Comparison of ENCODE assay signal across 8 mouse cellular contexts in genomic region chr2:30771806-30772460, GRCm38 (mm10). TPM values are rescaled to one million over a fixed set of nuclear protein-coding genes. Genes with fewer than 3 reads are reported as not detected.
DNase-seq lines count a peak whose midpoint lies in the region; ATAC-seq and TF ChIP-seq lines count a peak whose summit lies in the region.

No protein-coding gene starts in this region.

- ATAC-seq in forebrain, embryonic 12.5 days (ENCODE audit: low FRiP score): peak; percentile 57; the same call in 1 of the 2 replicates
- peak; percentile 86 for ATAC-seq in heart, postnatal 0 days (ENCODE audit: insufficient read depth, low read depth)
- peak; percentile 92 for ATAC-seq in liver, embryonic 14.5 days (ENCODE audit: insufficient read depth)
- ATAC-seq in neural tube, embryonic 11.5 days (ENCODE audit: insufficient read depth, low FRiP score, low TSS enrichment): no peak

- WGBS in forebrain, embryonic 12.5 days: 7% methylated on average over 19 of the region's 19 CpGs
- WGBS in heart, postnatal 0 days: 2% methylated on average over 19 of the region's 19 CpGs
- WGBS in liver, embryonic 14.5 days (ENCODE audit: insufficient replicate concordance): under 1% methylated on average over 19 of the region's 19 CpGs
- WGBS in neural tube, embryonic 11.5 days: 8% methylated on average over 18 of the region's 19 CpGs

- H3K4me1 ChIP-seq in E14TG2a.4 (replicated peaks; ENCODE audit: low read depth, low read length): peaks cover 82% of the 10 kb centered on the region
- H3K4me1 ChIP-seq in forebrain, embryonic 12.5 days: peaks cover 34% of the 10 kb centered on the region
- peaks cover 26% of the 10 kb centered on the region for H3K4me1 ChIP-seq in heart, postnatal 0 days (ENCODE audit: control insufficient read depth, insufficient read depth)
- H3K4me1 ChIP-seq in liver, embryonic 14.5 days (replicated peaks; ENCODE audit: control insufficient read depth in 2 of 2, insufficient read depth in 2 of 2, low read length in 1 of 2): peaks cover 44 to 55% of the 10 kb centered on the region in 2 experiments
- peaks cover 16% of the 10 kb centered on the region for H3K4me1 ChIP-seq in neural tube, embryonic 11.5 days (ENCODE audit: control insufficient read depth, insufficient read depth, low read length)
- H3K4me1 ChIP-seq in testis, adult 2 months (ENCODE audit: control insufficient read depth, insufficient read depth, low read length): peaks cover 9% of the 10 kb centered on the region

- peak; percentile 79 for DNase-seq in c-Kit-negative CD71-positive TER-119-positive erythroid progenitor cells, embryonic 14.5 days (ENCODE audit: low read depth, low spot score)
- DNase-seq in heart, postnatal 0 days (ENCODE audit: low spot score): peak; percentile 85
- peak; percentile 78 to 87 for DNase-seq in kidney, postnatal 4 days
- DNase-seq in liver, embryonic 14.5 days (ENCODE audit: low read depth in 3 of 3, low spot score in 3 of 3): peak; percentile 86 to 92 (median 91)
- DNase-seq in neural tube, embryonic 11.5 days (ENCODE audit: low spot score): peak; percentile 48

- TF ChIP-seq CTCF in E14TG2a.4 (conservative IDR thresholded peaks at IDR 0.05; ENCODE audit: low read length): no peak
- TF ChIP-seq CTCF in heart, postnatal 0 days (IDR thresholded peaks at IDR 0.05; ENCODE audit: low read depth): no peak
- no peak for TF ChIP-seq CTCF in liver, embryonic 14.5 days (IDR thresholded peaks at IDR 0.05; ENCODE audit: low read depth)
- no peak for TF ChIP-seq CTCF in testis, adult 2 months (IDR thresholded peaks at IDR 0.05; ENCODE audit: control insufficient read depth, insufficient read depth, insufficient replicate concordance, low read depth, low read length)

- TF ChIP-seq POLR2A in testis, adult 2 months (IDR thresholded peaks at IDR 0.05; ENCODE audit: control insufficient read depth, low read depth, low read length): peak; percentile 28; the same call in 1 of the 2 replicates

- peak overlapping the region; percentile 71 for H3K9ac ChIP-seq in forebrain, embryonic 12.5 days
- peak overlapping the region; percentile 66 for H3K9ac ChIP-seq in heart, postnatal 0 days (replicated peaks; ENCODE audit: low read depth, low read length)
- H3K9ac ChIP-seq in liver, embryonic 14.5 days (replicated peaks): peak overlapping the region; percentile 87
- H3K9ac ChIP-seq in neural tube, embryonic 11.5 days (ENCODE audit: low read length): peak overlapping the region; percentile 61

- no peaks in the 10 kb centered on the region for H3K9me3 ChIP-seq in E14TG2a.4 (ENCODE audit: low read length)
- H3K9me3 ChIP-seq in forebrain, embryonic 12.5 days: no peaks in the 10 kb centered on the region
- no peaks in the 10 kb centered on the region for H3K9me3 ChIP-seq in heart, postnatal 0 days (replicated peaks; ENCODE audit: control insufficient read depth, low read length)
- H3K9me3 ChIP-seq in liver, embryonic 14.5 days (ENCODE audit: control insufficient read depth, low read length): no peaks in the 10 kb centered on the region
- no peaks in the 10 kb centered on the region for H3K9me3 ChIP-seq in neural tube, embryonic 11.5 days (ENCODE audit: control insufficient read depth, low read length)

- TF ChIP-seq EP300 in heart, postnatal 0 days (IDR thresholded peaks at IDR 0.05; ENCODE audit: low read depth): no peak
- TF ChIP-seq EP300 in liver, embryonic 14.5 days (IDR thresholded peaks at IDR 0.05; ENCODE audit: low read depth): peak; percentile 95

- H3K27ac ChIP-seq in forebrain, embryonic 12.5 days: peak overlapping the region; percentile 78
- peak overlapping the region; percentile 93 for H3K27ac ChIP-seq in heart, postnatal 0 days (ENCODE audit: low read depth)
- peak overlapping the region; percentile 97 for H3K27ac ChIP-seq in liver, embryonic 14.5 days
- H3K27ac ChIP-seq in neural tube, embryonic 11.5 days (ENCODE audit: low read depth, low read length): peak overlapping the region; percentile 83
- H3K27ac ChIP-seq in testis, adult 2 months (ENCODE audit: control insufficient read depth, insufficient read depth, low read depth, low read length): peak overlapping the region; percentile 88

- H3K27me3 ChIP-seq in E14TG2a.4 (ENCODE audit: insufficient read depth, low read length): peaks cover 83% of the 10 kb centered on the region
- H3K27me3 ChIP-seq in forebrain, embryonic 12.5 days: no peaks in the 10 kb centered on the region
- no peaks in the 10 kb centered on the region for H3K27me3 ChIP-seq in heart, postnatal 0 days (ENCODE audit: control insufficient read depth, insufficient read depth, low read length)
- H3K27me3 ChIP-seq in liver, embryonic 14.5 days (ENCODE audit: control insufficient read depth, insufficient read depth, low read length): no peaks in the 10 kb centered on the region
- H3K27me3 ChIP-seq in neural tube, embryonic 11.5 days (ENCODE audit: control insufficient read depth, insufficient read depth, low read length): no peaks in the 10 kb centered on the region
- no peaks in the 10 kb centered on the region for H3K27me3 ChIP-seq in testis, adult 2 months (ENCODE audit: control insufficient read depth, insufficient read depth, low read length)

- H3K4me3 ChIP-seq in E14TG2a.4 (replicated peaks; ENCODE audit: low read length): peak overlapping the region; percentile 77
- peak overlapping the region; percentile 47 for H3K4me3 ChIP-seq in forebrain, embryonic 12.5 days (replicated peaks)
- peak overlapping the region; percentile 52 for H3K4me3 ChIP-seq in heart, postnatal 0 days (ENCODE audit: low read depth, low read length)
- peak overlapping the region; percentile 65 to 74 for H3K4me3 ChIP-seq in liver, embryonic 14.5 days (ENCODE audit: insufficient read depth in 1 of 2, low read depth in 2 of 2, low read length in 2 of 2)
- peak overlapping the region; percentile 33 for H3K4me3 ChIP-seq in neural tube, embryonic 11.5 days (ENCODE audit: low read depth, low read length)
- peak overlapping the region; percentile 38 for H3K4me3 ChIP-seq in testis, adult 2 months (ENCODE audit: control insufficient read depth, low read depth, low read length)

- no peaks in the 10 kb centered on the region for H3K36me3 ChIP-seq in E14TG2a.4 (ENCODE audit: insufficient read depth, low read length)
- no peaks in the 10 kb centered on the region for H3K36me3 ChIP-seq in forebrain, embryonic 12.5 days (replicated peaks)
- H3K36me3 ChIP-seq in heart, postnatal 0 days (replicated peaks; ENCODE audit: control insufficient read depth, insufficient read depth, low read length): no peaks in the 10 kb centered on the region
- no peaks in the 10 kb centered on the region for H3K36me3 ChIP-seq in liver, embryonic 14.5 days (replicated peaks; ENCODE audit: control insufficient read depth, insufficient read depth, low read depth)
- no peaks in the 10 kb centered on the region for H3K36me3 ChIP-seq in neural tube, embryonic 11.5 days (ENCODE audit: control insufficient read depth, insufficient read depth, low read length)
- H3K36me3 ChIP-seq in testis, adult 2 months (ENCODE audit: control insufficient read depth, insufficient read depth, low read length): no peaks in the 10 kb centered on the region

- H3K4me2 ChIP-seq in forebrain, embryonic 12.5 days: peak overlapping the region; percentile 90
- H3K4me2 ChIP-seq in heart, postnatal 0 days (ENCODE audit: low read depth, low read length): peak overlapping the region; percentile 81
- H3K4me2 ChIP-seq in liver, embryonic 14.5 days (ENCODE audit: low read depth): peak overlapping the region; percentile 97
- H3K4me2 ChIP-seq in neural tube, embryonic 11.5 days (ENCODE audit: low read depth): peak overlapping the region; percentile 84

RNA-seq across cellular contexts. Expression of gene 1700001O22Rik, which starts 31.5 kb away (rescaled TPM):
- polyA plus RNA-seq in forebrain, embryonic 12.5 days (2016; fragmentation: Nextera tagmentation; extraction: Ambion mirVana): 4.2 and 4.5 TPM in 2 replicates
- total RNA-seq in heart, postnatal 0 days (2014; rRNA removed; ENCODE audit: low replicate concordance): 1.5 and 4.1 TPM in 2 replicates
- polyA plus RNA-seq in heart, postnatal 0 days (2015; fragmentation: Nextera tagmentation; extraction: Ambion mirVana): 1.9 and 2.0 TPM in 2 replicates
- polyA plus RNA-seq in liver, embryonic 14.5 days (2012; rRNA removed): not detected in 2 replicates
- not detected in 2 replicates for polyA plus RNA-seq in liver, embryonic 14.5 days (2014; fragmentation: Nextera tagmentation; extraction: Ambion mirVana)
- 1.8 and 2.5 TPM in 2 replicates for polyA plus RNA-seq in neural tube, embryonic 11.5 days (2014; fragmentation: Nextera tagmentation; extraction: Ambion mirVana)
- 905 and 964 TPM in 2 replicates for polyA plus RNA-seq in testis, adult 2 months (2012; rRNA removed)

RNA-seq across cellular contexts. Expression of gene Ntmt1, which starts 35.7 kb away (rescaled TPM):
- polyA plus RNA-seq in forebrain, embryonic 12.5 days (2016; fragmentation: Nextera tagmentation; extraction: Ambion mirVana): 101 and 104 TPM in 2 replicates
- 67.2 and 89.9 TPM in 2 replicates for total RNA-seq in heart, postnatal 0 days (2014; rRNA removed; ENCODE audit: low replicate concordance)
- polyA plus RNA-seq in heart, postnatal 0 days (2015; fragmentation: Nextera tagmentation; extraction: Ambion mirVana): 83.4 and 87.8 TPM in 2 replicates
- polyA plus RNA-seq in liver, embryonic 14.5 days (2012; rRNA removed): 12.0 and 14.5 TPM in 2 replicates
- 23.3 and 25.6 TPM in 2 replicates for polyA plus RNA-seq in liver, embryonic 14.5 days (2014; fragmentation: Nextera tagmentation; extraction: Ambion mirVana)
- 110 and 111 TPM in 2 replicates for polyA plus RNA-seq in neural tube, embryonic 11.5 days (2014; fragmentation: Nextera tagmentation; extraction: Ambion mirVana)
- 49.5 and 53.9 TPM in 2 replicates for polyA plus RNA-seq in testis, adult 2 months (2012; rRNA removed)

RNA-seq across cellular contexts. Expression of gene Asb6, which starts 58.2 kb away (rescaled TPM):
- 36.4 and 39.4 TPM in 2 replicates for polyA plus RNA-seq in forebrain, embryonic 12.5 days (2016; fragmentation: Nextera tagmentation; extraction: Ambion mirVana)
- total RNA-seq in heart, postnatal 0 days (2014; rRNA removed; ENCODE audit: low replicate concordance): 16.2 and 20.0 TPM in 2 replicates
- polyA plus RNA-seq in heart, postnatal 0 days (2015; fragmentation: Nextera tagmentation; extraction: Ambion mirVana): 12.4 and 13.0 TPM in 2 replicates
- 25.8 and 27.0 TPM in 2 replicates for polyA plus RNA-seq in liver, embryonic 14.5 days (2012; rRNA removed)
- polyA plus RNA-seq in liver, embryonic 14.5 days (2014; fragmentation: Nextera tagmentation; extraction: Ambion mirVana): 25.9 and 26.2 TPM in 2 replicates
- polyA plus RNA-seq in neural tube, embryonic 11.5 days (2014; fragmentation: Nextera tagmentation; extraction: Ambion mirVana): 32.3 and 36.9 TPM in 2 replicates
- 9.3 and 10.5 TPM in 2 replicates for polyA plus RNA-seq in testis, adult 2 months (2012; rRNA removed)

Comparison
In these comparisons a context has a peak if more than half of its experiments do, and no peak if none do; other contexts are left out.
1. RNA of gene 1700001O22Rik, which starts 31.5 kb away (polyA plus RNA-seq): 905 to 964 TPM in testis, adult 2 months; 4.2 to 4.5 TPM in forebrain, embryonic 12.5 days, 1.9 to 2.0 TPM in heart, postnatal 0 days, 1.8 to 2.5 TPM in neural tube, embryonic 11.5 days and not detected in liver, embryonic 14.5 days; every median in the first group is over 100 times any median in the second.
2. Peak in every context shown above with its lines, with median percentiles within 50 percentile points of each other: H3K4me3 ChIP-seq, DNase-seq, H3K27ac ChIP-seq, H3K4me2 ChIP-seq and H3K9ac ChIP-seq.